Mouse (Mus musculus) heart, embryonic 11.5 days (tissue): Measurements from ENCODE around the gene Stn1. TPM values are rescaled to one million over a fixed set of nuclear protein-coding genes. Genes with fewer than 3 reads are reported as not detected.

ENCODE experiments used
- ATAC-seq: fragments of 200-750 bp; cut with Nextera tagmentation; replicated peaks from 2 replicates; pipeline ENCODE4 v1.8.0; 2017; ENCODE audit warnings: moderate library complexity; ENCODE audit not compliant: insufficient number of reproducible peaks, low FRiP score, low TSS enrichment
- H3K27ac ChIP-seq: fragments of 300-500 bp; sonication (generic); 2 replicates; pipeline ENCODE4 v1.5.1; 2014; ENCODE audit warnings: mild to moderate bottlenecking, low read depth, low read length
- H3K27me3 ChIP-seq: fragments of 300-500 bp; sonication (generic); 2 replicates; pipeline ENCODE4 v1.6.1; 2014; ENCODE audit warnings: mild to moderate bottlenecking, low read length, mixed read lengths; ENCODE audit not compliant: control insufficient read depth, insufficient read depth
- H3K36me3 ChIP-seq: fragments of 300-500 bp; sonication (generic); 2 replicates; pipeline ENCODE4 v1.6.1; 2014; ENCODE audit warnings: mild to moderate bottlenecking, low read length, moderate library complexity, mixed read lengths; ENCODE audit not compliant: control insufficient read depth, insufficient read depth
- H3K4me1 ChIP-seq: fragments of 300-500 bp; sonication (generic); 2 replicates; pipeline ENCODE4 v1.6.1; 2014; ENCODE audit warnings: low read length; ENCODE audit not compliant: control insufficient read depth, insufficient read depth
- H3K4me2 ChIP-seq: fragments of 300-500 bp; sonication (generic); 2 replicates; pipeline ENCODE4 v1.6.1; 2014; ENCODE audit warnings: mild to moderate bottlenecking, moderate library complexity
- H3K4me3 ChIP-seq: fragments of 300-500 bp; sonication (generic); 2 replicates; pipeline ENCODE4 v1.5.1; 2014; ENCODE audit warnings: low read depth, low read length
- H3K9ac ChIP-seq: fragments of 300-500 bp; sonication (generic); 2 replicates; pipeline ENCODE4 v1.6.1; 2014; ENCODE audit warnings: mild to moderate bottlenecking, low read depth, low read length, moderate library complexity
- H3K9me3 ChIP-seq: fragments of 300-500 bp; sonication (generic); replicated peaks from 2 replicates; pipeline ENCODE4 v1.6.1; 2016; ENCODE audit warnings: low read length; ENCODE audit not compliant: control insufficient read depth
- WGBS: fragments of 180-500 bp; shearing (Covaris S2); extraction: QIAGEN DNeasy Blood & Tissue Kit; methylation state at CpG from one replicate; pipeline ENCODE4 v1.1.7; 2014; ENCODE audit not compliant: insufficient replicate concordance; 5-methylcytosine and 5-hydroxymethylcytosine counted together
- polyA plus RNA-seq: library from polyadenylated mRNA; unstranded; fragments of >200 nt; fragmentation: Nextera tagmentation; extraction: Ambion mirVana; gene quantifications from 2 replicates; pipeline ENCODE4 v1.2.1, GENCODE M21; 2014

Gene Stn1
- polyA plus RNA-seq, 1 experiment from 2014 or later: 40.0 TPM

- Histone ChIP-seq H3K9me3 (no peaks in the 10 kb centered on the region), H3K36me3 (0 out of 2 replicates have a peak, but pooled peaks cover 3% of the 10 kb centered on the region), H3K9ac (peak overlapping the region; percentile 56), H3K4me1 (peaks cover 42% of the 10 kb centered on the region), H3K4me2 (peak overlapping the region; percentile 17), H3K4me3 (no peak overlapping the region), H3K27me3 (no peaks in the 10 kb centered on the region), H3K27ac (peak overlapping the region; percentile 88)
- ATAC-seq: no peak
- 42% methylated on average over 25 of the region's 25 CpGs for WGBS
Observed at GRCm38 (mm10) chr19:47510473-47511293, 26.6 kb downstream of the Stn1 start.

DNA sequence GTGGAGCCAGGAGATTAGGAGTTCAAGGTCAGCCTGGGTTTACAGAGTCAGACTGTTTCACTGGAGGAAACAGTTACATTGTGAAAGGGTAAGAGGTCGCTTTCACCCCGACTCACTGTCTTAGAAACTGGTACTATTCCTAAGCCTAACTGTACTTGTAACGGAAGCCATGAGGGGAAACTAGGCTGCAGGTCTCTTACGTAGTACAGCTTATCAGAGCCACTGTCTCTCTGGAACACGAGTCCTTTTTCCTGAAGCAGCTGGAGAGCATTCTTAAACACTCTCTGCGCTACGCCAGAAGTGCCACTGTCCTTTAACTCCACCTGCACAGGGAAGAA is 27.2 kb downstream of the Stn1 start:
- Histone ChIP-seq H3K27ac (peak overlapping the region; percentile 88), H3K27me3 (no peaks in the 10 kb centered on the region), H3K36me3 (0 out of 2 replicates have a peak, but pooled peaks cover 2% of the 10 kb centered on the region), H3K9ac (no peak overlapping the region), H3K4me2 (peak overlapping the region; percentile 17; the same call in 1 of the 2 replicates), H3K9me3 (no peaks in the 10 kb centered on the region), H3K4me1 (peaks cover 42% of the 10 kb centered on the region), H3K4me3 (no peak overlapping the region)
- whole genome bisulfite sequencing: 56% methylated on average over 7 of the region's 7 CpGs
- ATAC-seq: no peak

GRCm38 (mm10) chr19:47508771-47509281 is 28.5 kb downstream of the Stn1 start:
- Histone ChIP-seq H3K4me2 (no peak overlapping the region), H3K4me1 (peaks cover 39% of the 10 kb centered on the region), H3K9ac (no peak overlapping the region), H3K27ac (peak overlapping the region; percentile 50; the same call in 1 of the 2 replicates), H3K4me3 (no peak overlapping the region), H3K36me3 (no peaks in the 10 kb centered on the region), H3K9me3 (no peaks in the 10 kb centered on the region), H3K27me3 (no peaks in the 10 kb centered on the region)
- no peak; the same call in 1 of the 2 replicates for ATAC-seq
- 57% methylated on average over 5 of the region's 5 CpGs for WGBS

DNA sequence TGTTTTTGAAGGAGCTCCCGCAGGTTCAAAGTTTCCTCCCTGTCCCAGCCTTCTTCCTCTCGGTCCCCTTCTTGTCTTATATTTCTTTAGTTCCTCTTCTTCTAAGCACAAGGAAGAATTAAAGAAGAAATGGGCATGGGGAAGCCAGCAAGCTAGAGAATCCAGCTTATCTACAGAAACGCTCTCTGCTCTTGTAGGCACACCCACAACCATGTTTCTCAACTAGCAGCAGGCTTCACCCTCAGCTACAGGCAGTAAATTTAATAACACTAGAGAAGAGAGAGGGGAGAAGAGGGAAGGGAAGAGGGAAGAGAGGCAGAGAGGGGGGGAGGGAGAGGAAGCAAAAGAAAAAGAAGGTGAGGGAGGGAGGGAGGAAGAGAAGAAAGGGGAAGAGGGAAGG is 29.1 kb downstream of the Stn1 start:
- no peak overlapping the region for H3K4me2 ChIP-seq
- peak overlapping the region; percentile 46; the same call in 1 of the 2 replicates for H3K9ac ChIP-seq
- H3K27ac ChIP-seq: peak overlapping the region; percentile 50; the same call in 1 of the 2 replicates
- H3K9me3 ChIP-seq: no peaks in the 10 kb centered on the region
- no peak overlapping the region for H3K4me3 ChIP-seq
- ATAC-seq: no peak
- 62% methylated on average over 3 of the region's 3 CpGs for WGBS
- no peaks in the 10 kb centered on the region for H3K27me3 ChIP-seq
- no peaks in the 10 kb centered on the region for H3K36me3 ChIP-seq
- peaks cover 35% of the 10 kb centered on the region for H3K4me1 ChIP-seq

DNA sequence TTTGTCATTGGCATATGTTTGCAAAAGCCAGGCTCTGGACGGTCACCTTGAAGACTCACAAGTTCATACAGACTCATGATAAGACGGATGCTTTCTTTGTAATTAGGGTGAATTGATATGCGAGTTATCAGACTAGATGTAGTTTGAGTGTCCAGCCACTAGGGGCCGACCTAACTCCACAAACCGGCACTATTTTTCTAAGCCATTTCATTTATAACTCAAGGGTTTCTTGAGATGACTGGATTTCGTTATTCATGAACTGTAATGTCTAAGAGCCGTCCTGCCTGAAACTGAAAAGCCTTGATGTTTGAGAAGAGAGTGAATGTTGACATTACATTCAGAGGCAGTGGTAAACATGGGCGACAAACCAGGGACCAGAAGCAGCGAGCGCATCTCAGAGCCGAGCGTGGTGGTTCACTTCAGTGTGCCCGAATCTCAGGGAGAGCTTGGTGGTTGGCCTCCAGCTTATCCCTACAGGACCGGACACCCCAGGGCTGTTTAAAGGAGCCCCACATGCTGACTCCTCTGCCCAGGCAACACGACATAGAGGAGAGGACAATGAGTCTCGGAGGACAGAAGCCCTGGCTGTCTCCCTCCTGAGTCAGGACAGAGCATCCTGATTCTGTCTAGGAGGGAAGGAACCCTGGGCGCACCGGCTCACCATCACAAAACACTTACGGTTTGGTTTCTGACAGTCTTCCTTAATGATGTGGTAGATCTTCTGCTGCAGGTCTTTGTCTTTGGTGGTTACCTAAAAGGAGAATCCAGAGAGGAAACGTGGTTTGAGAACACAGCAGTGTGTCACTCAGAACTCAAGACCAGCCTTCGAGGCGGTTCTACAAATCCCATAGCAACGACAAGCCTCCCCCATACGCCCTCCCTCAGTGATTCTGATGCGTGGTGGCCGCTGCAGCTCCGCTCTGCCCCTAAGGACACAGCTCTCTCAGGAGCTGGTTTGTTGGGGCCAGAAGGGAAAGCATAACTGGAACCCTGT is 29.9 kb downstream of the Stn1 start:
- Histone ChIP-seq H3K27me3 (no peaks in the 10 kb centered on the region), H3K4me1 (peaks cover 29% of the 10 kb centered on the region)
- no peak for ATAC-seq

DNA sequence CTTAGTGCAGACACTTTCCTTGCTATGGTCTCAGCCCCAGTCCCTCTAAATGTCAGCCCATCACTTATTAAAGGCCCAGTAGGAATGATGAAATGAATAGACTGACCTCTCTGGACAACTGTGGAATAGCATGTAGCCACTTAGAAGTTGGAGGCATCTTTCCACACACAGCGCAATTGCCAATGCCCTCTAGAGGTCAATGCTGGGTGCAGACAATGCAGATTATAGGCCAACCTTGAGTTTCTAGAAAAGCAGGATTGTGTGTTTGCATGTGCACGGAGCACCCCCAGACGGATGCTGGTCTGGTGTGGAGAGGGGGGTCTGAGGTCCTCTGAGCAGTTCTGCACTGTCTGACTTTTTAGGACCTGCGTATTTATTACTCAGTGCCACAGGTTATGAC is 33.7 kb downstream of the Stn1 start:
- ATAC-seq: no peak
- no peak overlapping the region for H3K4me2 ChIP-seq
- H3K9ac ChIP-seq: no peak overlapping the region
- no peak overlapping the region for H3K27ac ChIP-seq
- peaks cover 15% of the 10 kb centered on the region for H3K4me1 ChIP-seq
- no peaks in the 10 kb centered on the region for H3K27me3 ChIP-seq
- WGBS: 65% methylated on average over 4 of the region's 4 CpGs
- H3K9me3 ChIP-seq: no peaks in the 10 kb centered on the region
- no peak overlapping the region for H3K4me3 ChIP-seq
- H3K36me3 ChIP-seq: no peaks in the 10 kb centered on the region; the same call in 1 of the 2 replicates

More for the DNA sequence above, 29.9 kb downstream of the Stn1 start:
- H3K4me3 ChIP-seq: no peak overlapping the region
- H3K9me3 ChIP-seq: no peaks in the 10 kb centered on the region
- H3K9ac ChIP-seq: no peak overlapping the region
- H3K27ac ChIP-seq: no peak overlapping the region
- H3K36me3 ChIP-seq: no peaks in the 10 kb centered on the region; the same call in 1 of the 2 replicates
- 57% methylated on average over 27 of the region's 27 CpGs for WGBS
- no peak overlapping the region for H3K4me2 ChIP-seq

DNA sequence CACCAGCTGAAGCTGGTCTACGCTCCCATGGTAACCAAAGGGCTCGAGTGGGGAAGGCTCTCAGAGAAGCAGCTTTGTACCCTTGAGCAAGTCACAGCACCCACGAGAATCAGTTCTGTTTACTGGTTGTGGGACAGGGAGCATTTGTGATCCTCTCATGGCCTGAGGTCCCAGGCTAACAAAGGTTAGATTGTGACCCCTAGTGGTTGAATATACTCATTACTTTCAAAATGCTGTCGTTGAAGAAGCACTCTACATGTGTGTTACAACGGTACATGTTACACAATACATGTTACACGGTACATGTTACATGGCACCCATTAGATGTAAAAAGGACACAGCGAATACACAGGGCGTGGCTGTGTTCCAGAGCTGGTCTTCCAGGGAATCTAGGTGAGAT is 34.7 kb downstream of the Stn1 start:
- peaks cover 10% of the 10 kb centered on the region for H3K4me1 ChIP-seq
- H3K4me3 ChIP-seq: no peak overlapping the region
- H3K9me3 ChIP-seq: no peaks in the 10 kb centered on the region
- 66% methylated on average over 8 of the region's 8 CpGs for WGBS
- H3K4me2 ChIP-seq: no peak overlapping the region
- no peaks in the 10 kb centered on the region for H3K27me3 ChIP-seq
- no peak overlapping the region for H3K27ac ChIP-seq
- no peak overlapping the region for H3K9ac ChIP-seq
- H3K36me3 ChIP-seq: no peaks in the 10 kb centered on the region; the same call in 1 of the 2 replicates
- no peak for ATAC-seq

- H3K27ac ChIP-seq: no peak overlapping the region
- ATAC-seq: no peak
- H3K27me3 ChIP-seq: no peaks in the 10 kb centered on the region
- H3K4me1 ChIP-seq: peaks cover 10% of the 10 kb centered on the region
- H3K4me2 ChIP-seq: no peak overlapping the region
- H3K4me3 ChIP-seq: no peak overlapping the region
- H3K36me3 ChIP-seq: no peaks in the 10 kb centered on the region; the same call in 1 of the 2 replicates
- no peak overlapping the region for H3K9ac ChIP-seq
- 78% methylated on average over 11 of the region's 11 CpGs for WGBS
- no peaks in the 10 kb centered on the region for H3K9me3 ChIP-seq
Observed at GRCm38 (mm10) chr19:47500389-47501011, 36.8 kb downstream of the Stn1 start.
